Mouse (Mus musculus): Measurements from ENCODE around the gene Clk2. TPM values are rescaled to one million over a fixed set of nuclear protein-coding genes. Genes with fewer than 3 reads are reported as not detected.

Clk2 gene
- polyA plus RNA-seq (2012): 62.2 and 65.3 TPM in 2 replicates

DNA sequence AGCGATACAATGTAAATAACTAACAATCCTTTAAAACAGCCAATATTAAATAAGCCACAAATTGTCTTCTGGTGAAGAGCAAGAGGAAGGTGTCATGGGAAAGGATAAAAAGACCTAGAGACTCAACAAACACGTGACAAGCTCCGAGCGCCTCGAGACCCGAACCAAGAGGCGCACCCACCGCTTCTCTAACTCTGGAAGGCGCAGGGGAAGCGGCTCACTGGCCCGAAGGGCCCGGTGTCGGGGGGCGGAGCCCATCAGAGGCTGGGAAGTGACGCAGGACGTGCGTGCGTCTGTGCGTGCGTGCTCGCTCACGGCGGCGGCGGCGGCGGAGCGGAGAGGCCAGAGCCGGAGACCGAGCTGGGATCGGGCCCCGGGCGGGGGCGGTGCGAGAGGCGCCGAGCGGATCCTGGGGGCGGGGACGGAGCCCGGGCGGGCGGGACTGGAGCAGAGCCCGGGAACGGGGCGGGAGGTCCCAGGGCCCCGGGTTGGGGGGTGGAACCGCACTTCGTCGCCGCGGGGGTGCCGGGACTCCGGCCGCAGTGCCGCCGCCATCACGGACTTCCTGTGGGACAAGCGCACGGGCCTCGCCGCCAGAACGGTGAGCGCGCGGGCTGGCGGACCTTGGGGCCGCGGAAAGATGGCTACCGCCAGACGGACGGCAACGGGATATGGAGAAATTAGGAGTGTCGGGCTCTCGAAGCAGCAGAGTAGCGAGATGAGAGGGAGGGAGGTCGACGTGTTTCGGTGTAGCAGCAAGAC lies at the start of gene Clk2:
Gene Clk2, plus strand, starts transcription at position 290 of the 762 bp plus-strand sequence.
- no peak for TF ChIP-seq GATA1 (IDR thresholded peaks at IDR 0.05; ENCODE audit: low read length)

DNA sequence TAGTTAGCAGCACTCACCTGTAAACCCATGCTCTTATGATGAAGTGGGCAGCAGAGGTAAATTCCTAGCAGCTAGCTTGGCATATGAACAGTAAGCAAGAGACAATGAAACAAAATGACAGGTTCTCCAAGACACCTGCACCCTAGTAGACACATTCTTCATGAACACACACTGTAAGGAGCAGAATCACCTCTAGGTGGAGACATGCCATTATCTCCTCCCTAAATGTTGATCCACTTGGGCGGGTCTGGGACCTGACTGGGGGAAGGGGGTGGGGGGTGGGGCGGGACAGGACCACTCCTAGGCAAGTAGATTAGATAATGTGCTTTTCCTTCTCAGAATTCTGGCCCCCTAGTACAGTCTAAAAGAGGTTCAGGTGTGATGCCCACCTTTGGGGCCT lies 49.1 kb upstream of the Clk2 start:
- TF ChIP-seq GATA1 (IDR thresholded peaks at IDR 0.05; ENCODE audit: low read length): no peak

DNA sequence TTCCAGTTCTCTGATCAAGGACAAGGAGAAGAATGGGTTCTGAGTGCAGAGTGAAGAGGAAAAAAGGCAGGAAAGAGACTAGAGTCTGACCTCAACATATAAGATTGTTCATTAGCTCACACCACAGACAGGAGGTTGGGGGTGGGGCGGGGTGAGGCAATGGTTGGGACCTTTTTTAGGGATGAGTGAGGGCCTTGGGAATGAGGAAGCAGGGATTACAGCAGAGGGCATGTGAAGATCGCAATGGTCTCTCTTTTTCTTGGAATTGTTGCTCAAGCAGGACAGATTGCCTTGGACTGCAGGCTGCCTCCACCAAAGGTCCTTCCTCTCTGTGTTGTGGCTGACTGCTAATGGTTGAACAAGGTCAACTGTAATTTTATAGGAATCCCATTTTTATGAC lies 41.3 kb upstream of the Clk2 start:
- no peak for TF ChIP-seq GATA1 (IDR thresholded peaks at IDR 0.05; ENCODE audit: low read length)

DNA sequence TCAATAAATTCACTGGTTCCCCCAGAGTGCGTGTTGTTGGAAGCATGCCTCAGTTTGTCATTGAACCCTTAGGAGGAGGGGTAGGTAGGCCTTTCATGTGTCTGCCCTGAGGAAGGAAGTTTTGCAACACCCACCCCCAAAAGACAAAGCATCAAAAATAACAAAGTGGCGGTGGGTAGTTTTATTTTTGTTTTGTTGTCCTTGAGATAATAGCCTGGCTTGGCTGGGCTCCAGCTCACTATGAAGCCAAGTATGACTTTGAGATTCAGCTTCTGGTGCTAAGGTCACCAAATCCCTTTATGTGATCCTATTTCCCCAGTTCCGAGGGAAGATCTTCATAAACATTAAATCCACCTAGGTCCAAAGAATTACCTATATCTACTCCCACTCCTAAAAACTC lies 40.4 kb upstream of the Clk2 start:
- no peak for TF ChIP-seq GATA1 (IDR thresholded peaks at IDR 0.05; ENCODE audit: low read length)

DNA sequence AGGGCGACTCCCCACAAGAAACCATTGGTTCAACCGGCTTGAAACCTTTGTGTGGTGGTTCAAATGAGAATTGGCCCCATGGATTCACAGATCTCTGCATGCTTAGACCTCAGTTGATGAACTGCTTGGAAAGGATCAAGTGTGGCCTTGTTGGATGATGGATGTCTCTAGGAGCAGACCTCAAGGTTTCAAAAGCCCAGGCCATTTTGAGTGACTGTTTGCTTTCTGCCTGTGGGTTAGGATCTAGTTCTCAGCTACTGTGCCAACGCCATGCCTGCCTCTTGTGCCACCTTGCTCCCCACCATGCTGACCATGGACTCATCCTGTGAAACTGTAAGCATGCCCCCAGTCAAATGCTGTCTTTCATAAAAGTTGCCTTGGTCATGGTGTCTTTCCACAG lies 38.6 kb upstream of the Clk2 start:
- TF ChIP-seq GATA1 (IDR thresholded peaks at IDR 0.05; ENCODE audit: low read length): no peak

DNA sequence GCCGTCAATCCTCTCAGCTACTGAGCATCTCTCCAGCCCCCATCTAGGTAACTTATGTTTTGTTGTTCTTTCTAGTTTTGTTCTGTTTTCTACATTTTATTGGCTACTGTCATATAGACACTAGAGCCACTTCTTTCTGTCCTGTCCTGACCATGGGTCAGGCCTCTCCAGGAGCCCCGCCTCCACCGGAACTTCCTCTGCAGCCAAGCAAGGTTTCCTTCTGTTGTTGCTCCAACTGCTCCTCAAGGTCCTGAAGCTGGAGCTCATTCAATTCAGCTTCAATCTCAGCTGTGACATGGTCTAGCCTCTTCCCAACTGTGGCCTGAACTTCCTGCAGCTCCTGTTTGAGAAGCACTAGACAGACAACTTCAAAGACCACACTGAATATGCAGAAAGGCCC lies 34.7 kb upstream of the Clk2 start:
- no peak for TF ChIP-seq GATA1 (IDR thresholded peaks at IDR 0.05; ENCODE audit: low read length)

DNA sequence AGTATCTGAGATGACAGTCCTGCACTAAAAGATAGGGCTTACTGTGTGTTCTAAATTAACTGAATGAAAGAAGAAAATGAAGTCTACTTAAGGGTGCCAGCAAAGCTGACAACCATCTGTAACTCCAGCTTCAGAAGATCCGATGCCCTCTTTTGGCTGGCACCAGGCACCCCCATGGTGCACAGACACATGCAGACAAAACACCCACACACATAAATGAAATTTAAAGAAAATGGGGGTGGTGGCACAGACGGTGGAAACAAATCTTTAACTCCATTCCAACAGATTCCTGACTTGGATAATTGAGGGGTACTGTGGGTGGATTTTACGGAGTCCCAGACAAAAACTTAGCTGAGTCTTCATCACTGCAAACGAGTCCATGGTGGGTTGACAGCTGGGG lies 32.8 kb upstream of the Clk2 start:
- no peak for TF ChIP-seq GATA1 (IDR thresholded peaks at IDR 0.05; ENCODE audit: low read length)

DNA sequence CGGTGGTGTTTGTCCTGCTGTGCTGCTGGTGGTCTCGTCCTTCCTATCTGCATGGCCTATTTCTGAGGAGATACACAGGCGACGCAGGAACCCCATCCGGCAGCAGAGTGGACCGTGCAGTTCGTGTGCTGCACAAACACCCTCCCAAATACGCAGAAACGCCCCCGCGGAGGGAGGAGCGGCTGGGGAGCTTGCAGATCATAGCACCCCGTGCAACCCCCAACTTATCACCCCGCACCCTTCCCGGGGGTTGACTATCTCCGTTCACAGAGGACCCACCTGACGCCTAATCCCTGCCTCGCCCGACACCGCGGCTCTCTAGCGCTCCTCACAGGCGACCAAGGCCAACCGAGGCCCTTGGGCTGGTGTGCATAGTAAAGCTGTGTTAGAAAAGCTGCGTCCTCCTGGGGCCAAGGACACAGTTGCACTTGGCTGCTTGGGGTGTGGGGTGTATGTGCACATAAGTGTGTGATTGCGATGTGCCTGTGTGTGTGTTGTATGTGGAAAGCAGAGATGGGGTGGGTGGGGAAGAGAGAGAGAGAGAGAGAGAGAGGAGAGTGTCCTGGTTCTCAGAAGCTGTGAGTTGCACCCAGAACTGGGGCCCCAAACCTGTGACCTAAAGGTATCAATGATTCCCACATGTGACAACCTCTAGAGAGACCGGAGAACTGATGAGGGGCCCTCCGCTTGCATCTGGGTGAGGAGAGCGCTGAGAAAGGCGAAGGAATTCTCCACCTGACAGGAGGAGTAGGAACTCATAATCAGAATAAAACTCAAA lies 32.1 kb upstream of the Clk2 start:
- peak; percentile 53 for TF ChIP-seq GATA1 (IDR thresholded peaks at IDR 0.05; ENCODE audit: low read length)

DNA sequence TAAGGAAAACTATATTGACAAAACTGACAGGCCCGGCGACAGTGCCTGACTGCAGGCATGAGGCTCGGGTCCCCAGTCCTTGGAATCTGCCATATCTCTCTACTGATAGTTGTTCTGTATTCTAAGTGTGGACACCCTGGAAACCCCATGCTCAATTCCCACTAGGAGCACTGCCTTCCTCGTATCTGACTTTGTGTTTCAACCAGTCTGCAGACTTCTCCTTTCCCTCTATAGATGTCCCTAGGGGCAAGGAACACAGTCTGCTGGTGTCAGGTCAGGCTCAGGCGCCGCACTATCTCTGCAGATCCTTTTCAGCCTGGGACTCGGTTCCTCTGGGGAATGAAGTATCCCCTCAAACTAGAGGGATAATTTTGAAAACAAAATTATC lies 31.5 kb upstream of the Clk2 start:
- no peak for TF ChIP-seq GATA1 (IDR thresholded peaks at IDR 0.05; ENCODE audit: low read length)

DNA sequence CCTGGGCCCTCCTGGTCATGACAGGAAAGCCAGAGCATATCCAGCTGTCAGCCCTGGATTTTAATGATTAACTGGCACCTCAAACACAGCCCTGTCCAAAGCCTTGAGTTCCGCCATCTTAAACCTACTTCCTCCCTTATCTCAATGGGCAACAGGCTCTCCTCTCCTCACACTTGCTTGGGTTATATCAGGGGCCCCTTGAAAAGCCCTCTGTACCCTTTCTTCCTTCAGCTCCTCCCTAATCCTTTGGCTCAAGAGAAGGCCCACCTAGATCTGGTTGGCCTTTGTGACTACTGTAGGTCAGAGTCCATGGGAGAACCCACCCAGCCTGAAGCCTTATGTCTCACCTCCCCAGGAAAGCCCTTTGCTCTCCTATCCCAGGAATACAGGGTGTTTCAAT lies 30.8 kb upstream of the Clk2 start:
- TF ChIP-seq GATA1 (IDR thresholded peaks at IDR 0.05; ENCODE audit: low read length): no peak

DNA sequence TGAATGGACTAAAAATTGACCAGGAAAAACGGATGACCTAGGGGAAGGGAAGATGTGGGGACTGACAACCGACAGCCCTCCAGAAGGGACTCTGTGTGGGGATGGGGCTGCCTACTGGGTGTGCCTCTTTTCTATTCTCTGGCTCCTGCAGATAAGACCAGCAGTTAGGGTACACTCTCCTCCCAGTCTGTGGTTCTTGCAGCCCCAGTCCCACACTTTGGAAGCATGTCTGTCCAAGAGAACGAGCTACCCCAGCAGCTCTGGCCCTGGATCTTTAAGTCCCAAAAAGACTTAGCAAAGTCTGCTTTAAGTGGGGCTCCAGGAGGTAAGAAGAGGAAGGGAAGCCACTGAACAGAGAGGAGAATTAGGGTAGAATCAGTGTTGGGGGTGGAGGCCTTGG lies 28.6 kb upstream of the Clk2 start, which contains the start of gene Pklr:
Gene Pklr, plus strand, starts transcription at position 185 of the 400 bp plus-strand sequence.
- TF ChIP-seq GATA1 (IDR thresholded peaks at IDR 0.05; ENCODE audit: low read length): no peak

DNA sequence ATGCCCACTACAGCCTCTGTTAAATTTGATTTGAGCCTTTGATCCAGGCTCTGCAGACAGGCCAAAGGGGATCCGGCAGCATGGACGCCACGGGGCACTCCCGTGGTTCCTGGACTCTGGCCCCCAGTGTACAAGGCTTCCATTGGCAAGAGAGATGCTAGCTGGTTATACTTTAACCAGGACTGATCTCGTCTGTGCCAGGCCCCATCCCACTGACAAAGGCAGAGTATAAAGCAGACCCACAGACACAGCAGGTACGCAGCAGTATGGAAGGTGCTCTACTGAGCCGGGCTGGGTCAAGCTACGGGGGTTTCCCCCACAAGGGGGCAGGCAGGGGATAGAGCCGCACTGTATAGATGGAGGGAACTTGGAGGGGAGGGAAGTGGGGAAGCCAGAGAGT lies 28.2 kb upstream of the Clk2 start:
- no peak for TF ChIP-seq GATA1 (IDR thresholded peaks at IDR 0.05; ENCODE audit: low read length)

DNA sequence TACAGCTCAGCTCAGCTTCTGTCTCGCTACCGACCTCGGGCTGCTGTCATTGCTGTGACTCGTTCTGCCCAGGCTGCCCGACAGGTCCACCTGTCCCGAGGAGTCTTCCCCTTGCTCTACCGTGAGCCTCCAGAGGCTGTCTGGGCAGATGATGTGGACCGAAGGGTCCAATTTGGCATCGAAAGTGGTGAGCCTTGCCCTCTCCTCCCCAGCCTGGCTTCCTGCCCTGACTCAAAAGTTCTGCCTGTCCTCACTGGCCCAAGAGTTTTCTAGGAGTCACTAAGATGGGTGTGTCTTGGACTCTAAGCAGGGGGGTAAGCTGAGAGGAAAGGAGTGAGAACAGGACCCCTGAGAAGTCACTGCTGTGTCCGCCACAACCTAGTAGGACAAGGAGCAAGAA lies 19.8 kb upstream of the Clk2 start:
- no peak for TF ChIP-seq GATA1 (IDR thresholded peaks at IDR 0.05; ENCODE audit: low read length)

DNA sequence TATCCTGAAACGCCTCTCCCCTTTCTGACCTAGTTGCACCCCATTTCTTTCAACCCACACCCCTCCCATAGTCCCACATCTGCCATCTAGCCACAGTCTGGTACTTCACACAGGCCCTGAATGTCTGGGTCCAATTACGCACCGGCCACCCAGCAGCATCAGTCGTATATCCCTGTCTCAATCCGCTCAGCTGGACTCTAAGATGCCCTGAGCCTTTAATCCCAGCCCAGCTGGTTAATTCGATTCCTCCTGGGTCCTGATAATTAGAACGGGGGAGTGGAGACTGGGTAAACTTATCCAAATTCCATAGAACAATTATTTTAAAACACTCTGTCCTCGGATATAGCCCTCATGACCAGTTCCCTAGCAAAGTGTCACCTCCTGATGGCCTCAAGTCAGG lies 19.0 kb upstream of the Clk2 start:
- no peak for TF ChIP-seq GATA1 (IDR thresholded peaks at IDR 0.05; ENCODE audit: low read length)

DNA sequence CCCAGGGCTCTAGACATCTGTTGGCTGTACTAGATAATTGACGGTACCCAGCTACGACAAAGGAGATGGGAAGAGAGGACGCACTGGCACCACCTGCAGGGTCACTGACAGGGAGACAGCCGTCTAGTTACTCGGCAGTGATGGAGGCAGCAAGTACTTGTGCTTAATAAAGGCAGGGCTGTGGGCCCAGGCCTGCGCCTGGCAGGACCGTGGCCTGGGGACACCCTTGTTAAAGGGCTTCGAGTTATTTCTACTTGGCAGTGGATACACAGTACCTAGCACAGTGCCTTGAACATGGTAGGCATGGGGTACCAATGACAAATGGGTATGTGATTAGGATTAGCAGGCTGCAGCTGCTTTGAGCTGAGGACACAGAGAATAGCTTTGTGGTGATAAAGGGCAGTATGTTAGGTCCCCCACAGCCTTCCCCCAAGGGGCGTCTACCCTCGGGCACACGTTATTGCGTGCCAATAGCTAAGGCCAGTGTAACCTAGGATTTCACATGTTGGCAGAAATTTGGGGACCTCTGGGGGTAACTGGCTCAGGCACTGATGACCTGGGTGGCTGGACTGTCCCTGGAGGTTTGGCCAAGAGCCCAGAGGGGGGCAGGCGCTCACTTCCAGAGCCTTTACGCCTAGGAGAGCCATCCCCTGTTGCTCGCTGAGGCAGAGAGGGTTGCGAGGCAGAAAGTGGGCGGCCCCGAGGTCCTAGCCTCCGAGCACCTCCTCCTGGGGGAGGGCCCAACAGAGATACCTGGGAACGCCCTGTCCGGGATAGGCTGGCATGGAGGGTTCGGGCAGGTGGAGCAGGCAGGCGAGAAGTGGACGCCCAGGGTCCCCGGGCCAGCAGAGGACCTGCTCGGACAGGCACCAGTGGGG lies 17.3 kb upstream of the Clk2 start:
- no peak for TF ChIP-seq GATA1 (IDR thresholded peaks at IDR 0.05; ENCODE audit: low read length)

DNA sequence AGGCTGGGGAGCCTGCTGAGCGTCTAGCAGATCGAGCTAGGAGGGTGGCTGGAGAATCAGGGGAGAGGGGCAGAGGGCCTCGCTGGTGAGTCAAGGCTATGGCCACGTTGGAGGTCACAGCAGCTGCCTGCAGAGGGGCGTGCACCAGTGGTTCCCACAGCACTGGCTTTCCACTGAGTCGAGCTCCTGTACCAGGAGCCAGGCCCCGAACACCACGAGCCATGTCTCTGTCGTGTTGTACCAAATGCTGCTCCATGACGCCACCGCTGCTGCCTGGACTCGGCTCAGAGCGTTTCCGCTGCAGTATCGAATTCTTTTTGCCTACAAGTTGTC lies 16.6 kb upstream of the Clk2 start:
- TF ChIP-seq GATA1 (IDR thresholded peaks at IDR 0.05; ENCODE audit: low read length): no peak
